Mouse (Mus musculus) embryonic fibroblast, embryonic 13.5 days (primary cell): Measurements from ENCODE around the gene Ccnd2. TPM values are rescaled to one million over a fixed set of nuclear protein-coding genes. Genes with fewer than 3 reads are reported as not detected.

Experiments
- H3K27ac ChIP-seq: 2 replicates; pipeline ENCODE4 v1.5.1; 2012; ENCODE audit warnings: low read length, control low read depth, inconsistent platforms; ENCODE audit not compliant: insufficient read depth
- H3K4me1 ChIP-seq: 2 replicates; pipeline ENCODE4 v1.6.1; 2011; ENCODE audit warnings: low read length; ENCODE audit not compliant: control insufficient read depth, insufficient read depth
- H3K4me3 ChIP-seq: 2 replicates; pipeline ENCODE4 v1.5.1; 2011; ENCODE audit warnings: mild to moderate bottlenecking, control low read depth, low read length; ENCODE audit not compliant: insufficient read depth
- CTCF ChIP-seq: IDR thresholded peaks from 2 replicates; pipeline ENCODE4 v1.5.1; 2011; ENCODE audit warnings: mild to moderate bottlenecking, control low read depth, low read length, moderate library complexity, borderline replicate concordance; ENCODE audit not compliant: insufficient read depth
- POLR2A ChIP-seq: IDR thresholded peaks from 2 replicates; pipeline ENCODE4 v1.6.1; 2011; ENCODE audit warnings: low read depth, mild to moderate bottlenecking, control low read depth, low read length, moderate library complexity
- polyA plus RNA-seq: library from polyadenylated mRNA; stranded (reverse); fragments of >200 nt; gene quantifications from 2 replicates; pipeline ENCODE4 v1.2.4, GENCODE M21; 2011; ENCODE audit warnings: low read depth; ENCODE audit not compliant: missing spikeins, insufficient read length

Ccnd2 gene
- polyA plus RNA-seq, 1 experiment: 2,298 TPM

GRCm38 (mm10) chr6:127148526-127149302 lies 3.3 kb downstream of the Ccnd2 start:
- Histone ChIP-seq H3K4me1 (no peaks in the 10 kb centered on the region), H3K27ac (peak overlapping the region; percentile 91), H3K4me3 (peak overlapping the region; percentile 87)
- TF ChIP-seq POLR2A: peak; percentile 21; the same call in 1 of the 2 replicates
- TF ChIP-seq CTCF: no peak

- Histone ChIP-seq H3K4me1 (no peaks in the 10 kb centered on the region; the same call in 1 of the 2 replicates), H3K4me3 (peak overlapping the region; percentile 87), H3K27ac (peak overlapping the region; percentile 91; the same call in 1 of the 2 replicates)
- TF ChIP-seq CTCF (peak; percentile 89; the same call in 1 of the 2 replicates), POLR2A (peak; percentile 57)
These were observed 4.3 kb downstream of the Ccnd2 start for GRCm38 (mm10) chr6:127147665-127148064.

- Histone ChIP-seq H3K4me1 (no peaks in the 10 kb centered on the region; the same call in 1 of the 2 replicates), H3K27ac (no peak overlapping the region), H3K4me3 (no peak overlapping the region)
- TF ChIP-seq CTCF (no peak), POLR2A (no peak; the same call in none of the 2 replicates)
These were observed 5.6 kb downstream of the Ccnd2 start for GRCm38 (mm10) chr6:127146322-127146947.

GRCm38 (mm10) chr6:127145464-127146190 lies 6.4 kb downstream of the Ccnd2 start:
- H3K27ac ChIP-seq: no peak overlapping the region
- no peaks in the 10 kb centered on the region; the same call in 1 of the 2 replicates for H3K4me1 ChIP-seq
- TF ChIP-seq POLR2A (no peak), CTCF (no peak)
- H3K4me3 ChIP-seq: no peak overlapping the region

DNA sequence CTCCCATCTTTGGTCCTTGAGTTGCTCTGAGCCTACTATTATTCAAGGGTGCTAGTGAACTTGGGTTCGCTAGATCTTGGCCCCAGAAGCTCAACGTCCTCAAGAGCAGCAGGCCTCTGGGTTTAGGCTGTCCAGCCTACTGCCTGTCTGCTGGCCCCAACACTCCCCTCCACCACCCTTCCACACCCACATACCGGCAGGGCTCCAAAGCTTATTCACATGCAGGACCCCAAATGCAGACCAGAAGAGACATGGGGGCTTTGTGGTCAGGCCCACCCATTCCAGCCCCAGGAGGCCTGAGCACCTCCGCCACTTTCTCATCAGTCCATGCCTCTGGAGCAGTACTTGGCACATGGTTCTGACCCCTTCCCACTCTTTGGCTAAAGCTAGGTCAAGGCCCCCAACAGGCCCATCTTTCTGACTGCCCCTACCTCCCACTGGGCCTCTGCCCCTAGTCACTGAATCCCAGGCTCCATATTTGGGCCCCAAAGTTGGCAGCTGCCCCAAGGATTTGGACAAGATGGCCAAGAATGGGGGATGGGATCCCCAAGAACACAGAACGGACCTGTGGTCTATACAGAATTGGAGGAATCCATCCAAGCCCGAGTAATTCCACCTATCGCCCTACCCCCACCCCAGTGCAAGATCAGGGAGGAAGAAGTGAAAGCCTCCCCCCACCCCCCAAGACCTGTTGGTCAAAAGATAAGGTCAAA lies 8.3 kb downstream of the Ccnd2 start:
- no peak for TF ChIP-seq POLR2A
- TF ChIP-seq CTCF: no peak
- no peaks in the 10 kb centered on the region; the same call in 1 of the 2 replicates for H3K4me1 ChIP-seq
- H3K4me3 ChIP-seq: no peak overlapping the region
- no peak overlapping the region for H3K27ac ChIP-seq

- Histone ChIP-seq H3K27ac (no peak overlapping the region), H3K4me3 (no peak overlapping the region), H3K4me1 (no peaks in the 10 kb centered on the region; the same call in 1 of the 2 replicates)
- TF ChIP-seq POLR2A: no peak
- TF ChIP-seq CTCF: no peak
These were observed 8.9 kb downstream of the Ccnd2 start for GRCm38 (mm10) chr6:127143124-127143520.

- Histone ChIP-seq H3K4me3 (no peak overlapping the region), H3K4me1 (no peaks in the 10 kb centered on the region; the same call in 1 of the 2 replicates), H3K27ac (no peak overlapping the region)
- TF ChIP-seq CTCF (no peak), POLR2A (no peak)
These were observed 9.6 kb downstream of the Ccnd2 start for GRCm38 (mm10) chr6:127142154-127143123.

- Histone ChIP-seq H3K27ac (no peak overlapping the region), H3K4me1 (no peaks in the 10 kb centered on the region; the same call in 1 of the 2 replicates), H3K4me3 (no peak overlapping the region)
- TF ChIP-seq POLR2A: no peak
- TF ChIP-seq CTCF: no peak
These were observed 13.0 kb downstream of the Ccnd2 start for GRCm38 (mm10) chr6:127138962-127139361.
